Mouse (Mus musculus) liver, adult 2 months (tissue): ENCODE data around the gene Wfdc6b.

Experiments used
- CTCF ChIP-seq: fragments of 200-500 bp; IDR thresholded peaks from 2 replicates; pipeline ENCODE4 v1.5.1; 2011; ENCODE audit warnings: low read depth, low read length, control low read depth
- POLR2A ChIP-seq: fragments of 200-500 bp; IDR thresholded peaks from 2 replicates; pipeline ENCODE4 v1.6.1; 2011; ENCODE audit warnings: low read length, control low read depth; ENCODE audit not compliant: insufficient read depth; ENCODE audit errors: extremely low read depth

- TF ChIP-seq CTCF (peak; percentile 19; the same call in 1 of the 2 replicates), POLR2A (no peak)
Observed at GRCm38 (mm10) chr2:164600179-164600578, 13.1 kb upstream of the Wfdc6b start.
